Mouse (Mus musculus) heart, embryonic 15.5 days (tissue): ENCODE results near the gene Zic1. TPM values are rescaled to one million over a fixed set of nuclear protein-coding genes. Genes with fewer than 3 reads are reported as not detected.

Experiments
- ATAC-seq: fragments of 200-750 bp; cut with Nextera tagmentation; replicated peaks from 2 replicates; pipeline ENCODE4 v1.8.0; 2017; ENCODE audit warnings: low read depth, moderate TSS enrichment; ENCODE audit not compliant: insufficient number of reproducible peaks, insufficient read depth, low FRiP score
- H3K27ac ChIP-seq: fragments of 300-500 bp; sonication (generic); 2 replicates; pipeline ENCODE4 v1.5.1; 2015; ENCODE audit warnings: mild to moderate bottlenecking, inconsistent platforms
- H3K27me3 ChIP-seq: fragments of 300-500 bp; sonication (generic); 2 replicates; pipeline ENCODE4 v1.6.1; 2015; ENCODE audit warnings: inconsistent platforms
- H3K36me3 ChIP-seq: fragments of 300-500 bp; sonication (generic); 2 replicates; pipeline ENCODE4 v1.6.1; 2015; ENCODE audit warnings: mild to moderate bottlenecking, inconsistent platforms
- H3K4me1 ChIP-seq: fragments of 300-500 bp; sonication (generic); replicated peaks from 2 replicates; pipeline ENCODE4 v1.6.1; 2015; ENCODE audit warnings: inconsistent platforms
- H3K4me2 ChIP-seq: fragments of 300-500 bp; sonication (generic); 2 replicates; pipeline ENCODE4 v1.6.1; 2015; ENCODE audit warnings: inconsistent platforms, mild to moderate bottlenecking, moderate library complexity
- H3K4me3 ChIP-seq: fragments of 300-500 bp; sonication (generic); 2 replicates; pipeline ENCODE4 v1.5.1; 2015; ENCODE audit warnings: mild to moderate bottlenecking, inconsistent platforms
- H3K9ac ChIP-seq: fragments of 300-500 bp; sonication (generic); 2 replicates; pipeline ENCODE4 v1.6.1; 2015; ENCODE audit warnings: mild to moderate bottlenecking, inconsistent platforms
- H3K9me3 ChIP-seq: fragments of 300-500 bp; sonication (generic); replicated peaks from 2 replicates; pipeline ENCODE4 v1.6.1; 2016; ENCODE audit warnings: inconsistent platforms
- WGBS: fragments of 180-500 bp; shearing (Covaris S2); methylation state at CpG from one replicate; pipeline ENCODE4 v1.1.7; 2015; ENCODE audit warnings: mixed read lengths; 5-methylcytosine and 5-hydroxymethylcytosine counted together
- polyA plus RNA-seq: library from polyadenylated mRNA; unstranded; fragments of >200 nt; fragmentation: Nextera tagmentation; extraction: Ambion mirVana; gene quantifications from 2 replicates; pipeline ENCODE4 v1.2.1, GENCODE M21; 2015

Gene Zic1
- polyA plus RNA-seq, 1 experiment from 2014 or later: 0.13 TPM

DNA sequence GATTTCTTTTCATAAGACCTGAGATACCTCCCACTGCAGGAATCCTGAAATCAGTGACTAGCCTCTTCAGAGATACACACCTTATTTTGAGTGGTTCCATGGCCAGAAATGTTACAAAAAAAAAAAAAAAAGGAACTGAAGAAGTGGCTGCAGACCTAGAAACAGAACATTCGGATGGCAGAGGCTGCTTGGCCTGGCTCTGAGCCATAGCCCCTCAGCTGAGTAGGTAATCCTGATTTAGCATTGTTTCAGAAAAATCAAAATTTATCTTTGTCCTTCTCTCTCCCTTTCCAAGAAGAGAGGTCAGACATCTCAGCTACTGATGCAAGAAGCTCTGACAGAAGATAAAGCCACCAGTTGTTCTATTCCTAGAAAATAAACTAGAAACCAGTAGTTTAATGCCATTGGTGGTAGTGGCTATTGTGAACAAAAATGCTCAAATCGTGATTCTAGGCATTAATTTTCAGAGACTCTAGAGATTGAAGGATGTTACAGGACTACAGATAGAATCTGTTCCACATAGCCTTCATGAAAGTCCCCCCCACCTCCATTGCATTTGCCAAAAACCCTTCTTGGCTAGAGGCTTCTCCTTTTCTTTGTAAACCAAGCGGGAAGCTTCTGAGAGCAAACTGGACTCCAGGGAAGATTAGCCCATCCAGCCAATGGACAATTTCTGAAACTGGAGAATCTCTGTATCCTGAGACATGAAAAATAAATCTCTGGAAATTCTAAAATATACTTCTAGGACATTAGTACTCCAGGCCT is 8.4 kb upstream of the Zic1 start:
- ATAC-seq: no peak
- 20% methylated on average over 3 of the region's 3 CpGs for WGBS

DNA sequence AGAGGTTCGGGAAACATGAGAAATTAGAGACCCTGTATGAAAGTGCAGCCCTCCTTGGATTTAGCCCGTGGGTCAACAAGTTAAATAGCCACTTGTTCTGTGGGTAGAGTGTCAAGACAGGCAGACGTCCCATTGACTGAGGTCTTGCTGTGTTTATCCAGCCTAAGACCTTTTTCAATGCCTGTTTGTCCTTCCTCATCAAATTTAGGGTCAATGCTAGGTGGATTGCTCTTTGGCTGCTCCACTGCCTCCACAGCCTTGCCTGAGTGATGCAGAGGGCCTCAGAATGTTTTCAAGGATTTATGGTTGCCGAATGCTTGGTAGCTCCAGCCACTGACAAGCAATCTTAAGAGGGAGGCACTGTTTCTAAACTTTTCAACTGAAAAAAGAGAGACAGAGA is 6.0 kb upstream of the Zic1 start:
- no peaks in the 10 kb centered on the region for H3K36me3 ChIP-seq
- no peaks in the 10 kb centered on the region for H3K4me1 ChIP-seq
- H3K9ac ChIP-seq: no peak overlapping the region
- no peaks in the 10 kb centered on the region for H3K9me3 ChIP-seq
- WGBS: 14% methylated on average over 4 of the region's 4 CpGs
- no peak overlapping the region for H3K4me2 ChIP-seq
- no peak overlapping the region for H3K27ac ChIP-seq
- H3K27me3 ChIP-seq: peaks cover 96% of the 10 kb centered on the region
- no peak for ATAC-seq
- H3K4me3 ChIP-seq: no peak overlapping the region

More for the DNA sequence above, 8.4 kb upstream of the Zic1 start:
- Histone ChIP-seq H3K4me3 (no peak overlapping the region), H3K4me2 (no peak overlapping the region), H3K9me3 (no peaks in the 10 kb centered on the region), H3K9ac (no peak overlapping the region), H3K4me1 (peaks cover 8% of the 10 kb centered on the region), H3K27ac (no peak overlapping the region), H3K27me3 (peaks cover 98% of the 10 kb centered on the region), H3K36me3 (no peaks in the 10 kb centered on the region)

DNA sequence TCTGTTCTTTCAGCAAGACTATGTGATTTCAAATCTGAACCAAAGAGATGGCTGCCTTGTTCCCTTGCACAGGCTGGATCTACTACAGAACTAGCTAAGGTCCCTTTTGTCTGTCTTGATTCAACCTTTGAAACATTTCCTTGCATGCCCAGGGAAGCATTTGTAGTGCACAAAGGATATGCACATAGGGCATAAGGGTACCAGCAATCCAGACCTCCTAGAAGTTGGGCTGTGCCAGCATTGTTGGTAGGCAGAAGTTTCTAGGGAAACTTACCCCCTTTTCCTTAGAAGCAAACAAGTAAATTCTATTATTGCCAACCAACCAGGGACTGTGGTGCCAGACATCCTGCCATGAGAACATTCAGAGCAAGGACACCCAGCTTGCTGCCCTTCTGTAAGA is 5.4 kb upstream of the Zic1 start:
- no peak for ATAC-seq
- H3K9me3 ChIP-seq: no peaks in the 10 kb centered on the region
- H3K4me2 ChIP-seq: no peak overlapping the region
- no peaks in the 10 kb centered on the region for H3K4me1 ChIP-seq
- no peak overlapping the region for H3K4me3 ChIP-seq
- no peak overlapping the region for H3K27ac ChIP-seq
- no peak overlapping the region for H3K9ac ChIP-seq
- H3K27me3 ChIP-seq: peaks cover 95% of the 10 kb centered on the region
- H3K36me3 ChIP-seq: no peaks in the 10 kb centered on the region

DNA sequence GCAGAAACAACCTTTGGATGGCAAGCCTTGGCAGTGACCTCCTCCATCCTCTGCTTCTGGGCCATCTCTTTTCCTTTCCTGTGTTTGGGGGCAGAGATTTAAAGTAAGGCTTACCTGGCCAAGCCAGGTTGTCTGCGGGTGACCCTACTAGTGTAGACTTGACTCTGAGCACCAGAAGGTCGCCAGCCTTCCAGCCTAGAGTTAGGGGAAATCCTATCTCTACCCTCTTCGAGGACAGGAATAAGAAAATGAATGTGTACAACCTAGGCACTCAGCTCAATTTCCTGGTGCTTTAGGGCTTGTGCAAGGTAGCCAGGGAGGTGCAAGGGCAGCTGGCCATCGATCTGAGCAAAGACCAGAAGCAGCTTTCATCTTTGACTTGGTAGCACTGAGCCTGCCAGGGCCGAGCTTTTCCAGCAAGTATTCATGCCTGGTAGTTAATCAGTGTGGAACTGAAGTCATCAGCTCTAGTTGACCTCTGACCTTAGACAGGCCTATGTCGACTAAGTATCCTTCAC is 4.6 kb upstream of the Zic1 start:
- 17% methylated on average over 6 of the region's 6 CpGs for WGBS
- H3K27me3 ChIP-seq: peaks cover 92% of the 10 kb centered on the region

DNA sequence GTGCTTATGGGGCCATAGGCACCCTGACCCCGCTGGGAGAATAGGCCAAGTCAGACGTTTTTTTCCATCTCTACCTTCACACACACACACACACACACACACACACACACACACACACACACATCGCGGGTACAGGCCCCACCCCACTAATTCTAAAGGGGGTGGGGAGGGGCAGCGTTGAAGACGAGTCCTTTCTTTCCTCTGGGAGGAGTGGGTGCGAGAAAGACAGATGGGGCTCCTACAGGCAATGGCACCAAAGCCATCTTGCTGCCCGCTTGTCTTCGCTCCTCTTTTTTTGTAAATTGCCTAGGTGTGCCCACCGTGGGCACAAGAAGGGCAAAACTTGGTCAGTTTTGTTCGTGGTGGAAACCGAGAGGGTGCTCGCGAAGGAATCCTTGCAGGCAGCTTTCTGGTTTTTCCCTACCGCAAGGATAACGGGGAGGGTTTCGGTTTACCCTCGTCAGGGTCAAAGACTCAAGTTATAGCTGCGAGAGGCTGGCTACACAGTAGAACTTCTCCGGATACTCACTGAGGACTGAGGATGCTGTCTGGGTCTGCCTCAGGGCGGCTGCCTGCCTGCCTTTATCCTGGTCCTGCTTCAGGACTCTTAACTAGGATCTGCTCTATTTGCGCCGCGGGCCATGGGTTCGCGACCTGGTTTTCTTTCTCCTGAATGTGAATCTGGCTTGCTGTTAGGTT is 3.8 kb upstream of the Zic1 start:
- Histone ChIP-seq H3K4me3 (no peak overlapping the region), H3K4me1 (peaks cover 12% of the 10 kb centered on the region), H3K4me2 (no peak overlapping the region), H3K9ac (no peak overlapping the region), H3K36me3 (no peaks in the 10 kb centered on the region), H3K27me3 (peaks cover 92% of the 10 kb centered on the region), H3K27ac (no peak overlapping the region), H3K9me3 (no peaks in the 10 kb centered on the region)
- ATAC-seq: no peak
- WGBS: 6% methylated on average over 25 of the region's 26 CpGs

More for the DNA sequence above, 4.6 kb upstream of the Zic1 start:
- Histone ChIP-seq H3K4me1 (peaks cover 4% of the 10 kb centered on the region), H3K9me3 (no peaks in the 10 kb centered on the region), H3K36me3 (no peaks in the 10 kb centered on the region), H3K27ac (no peak overlapping the region), H3K4me2 (no peak overlapping the region), H3K9ac (no peak overlapping the region), H3K4me3 (no peak overlapping the region)
- ATAC-seq: no peak

DNA sequence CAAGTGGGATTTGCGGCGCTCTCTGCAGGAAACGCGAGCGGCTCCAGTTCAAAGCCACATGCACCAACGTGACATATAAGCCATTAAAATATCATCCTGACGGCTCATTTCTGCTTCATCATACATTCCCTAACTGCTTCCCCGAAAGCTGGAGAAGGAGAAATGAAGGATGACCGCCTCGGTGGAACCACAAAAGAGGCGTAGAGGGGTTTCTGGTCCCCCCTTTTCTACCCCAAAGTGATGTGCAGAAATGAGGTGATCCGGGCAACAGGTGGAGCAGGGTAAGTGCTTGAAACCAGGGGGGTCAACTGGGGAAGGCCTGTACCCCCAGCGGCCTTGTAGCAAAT is 3.3 kb upstream of the Zic1 start:
- peaks cover 17% of the 10 kb centered on the region for H3K4me1 ChIP-seq

DNA sequence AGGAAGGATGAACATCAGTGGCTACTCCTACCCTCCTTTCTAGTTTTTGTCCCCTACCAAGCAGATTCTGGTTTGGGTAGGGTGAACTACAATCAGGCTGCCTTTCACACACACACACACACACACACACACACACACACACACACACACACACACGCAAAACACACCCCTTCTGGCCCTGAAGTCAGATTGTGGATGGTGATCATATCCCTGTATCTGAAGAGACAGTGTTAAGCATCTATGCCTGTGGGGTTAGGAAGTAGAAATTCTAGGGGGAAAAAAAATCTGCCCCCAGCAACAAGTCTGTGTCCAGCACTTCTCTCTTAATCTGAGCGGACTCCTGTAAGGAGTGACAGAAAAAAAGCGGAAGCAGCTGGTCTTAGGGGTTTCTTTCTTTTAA is 2.5 kb upstream of the Zic1 start:
- H3K4me1 ChIP-seq: peaks cover 17% of the 10 kb centered on the region
- no peak overlapping the region for H3K4me2 ChIP-seq
- peaks cover 95% of the 10 kb centered on the region for H3K27me3 ChIP-seq
- WGBS: 5% methylated on average over 3 of the region's 3 CpGs
- H3K4me3 ChIP-seq: no peak overlapping the region
- no peaks in the 10 kb centered on the region for H3K9me3 ChIP-seq
- no peak overlapping the region for H3K27ac ChIP-seq
- H3K9ac ChIP-seq: no peak overlapping the region
- ATAC-seq: no peak
- no peaks in the 10 kb centered on the region for H3K36me3 ChIP-seq

More for the DNA sequence above, 3.3 kb upstream of the Zic1 start:
- Histone ChIP-seq H3K9ac (no peak overlapping the region), H3K4me2 (no peak overlapping the region), H3K36me3 (no peaks in the 10 kb centered on the region), H3K27ac (no peak overlapping the region), H3K4me3 (no peak overlapping the region), H3K27me3 (peaks cover 92% of the 10 kb centered on the region), H3K9me3 (no peaks in the 10 kb centered on the region)
- WGBS: 7% methylated on average over 13 of the region's 13 CpGs
- ATAC-seq: no peak

DNA sequence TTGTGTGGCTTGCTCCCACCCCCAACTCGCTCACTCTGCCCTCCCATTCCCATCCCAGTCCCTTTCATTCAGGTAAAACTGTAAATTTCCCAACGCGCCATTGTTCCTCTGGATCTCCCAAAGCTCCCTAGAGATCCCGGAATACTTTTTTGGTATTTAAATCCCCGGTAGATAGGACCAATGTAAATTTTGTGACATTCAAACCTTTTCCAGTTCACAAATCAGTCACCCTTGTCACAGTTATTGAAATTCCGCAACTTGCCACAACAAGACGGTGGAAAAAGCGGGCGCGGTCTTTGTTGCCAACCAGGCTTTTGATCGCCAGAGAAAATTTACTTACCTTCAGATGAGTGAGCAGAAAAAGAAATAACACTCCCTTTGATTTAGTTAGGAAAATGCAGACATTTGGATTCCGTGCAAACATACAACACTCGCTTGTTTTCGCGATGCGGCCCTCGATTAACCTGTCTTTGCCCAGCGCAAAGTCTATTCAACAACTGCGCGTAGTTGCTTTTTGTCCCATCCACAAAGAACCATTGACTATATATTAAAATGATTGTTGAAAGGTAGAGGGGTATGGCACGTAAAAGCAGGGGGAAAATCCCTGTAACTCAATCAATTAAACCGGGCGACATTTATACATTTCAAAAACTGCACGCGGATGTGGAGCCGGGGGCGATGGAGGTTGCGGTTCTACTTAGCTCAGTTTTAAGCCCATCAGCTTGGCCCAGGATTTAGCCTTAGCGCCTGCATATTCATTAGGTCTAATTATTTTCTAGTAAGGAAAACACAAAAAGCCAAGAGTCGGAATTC is 1.6 kb upstream of the Zic1 start:
- peaks cover 20% of the 10 kb centered on the region for H3K4me1 ChIP-seq
- 4% methylated on average over 30 of the region's 30 CpGs for WGBS
- ATAC-seq: no peak
- peaks cover 95% of the 10 kb centered on the region for H3K27me3 ChIP-seq
- no peak overlapping the region for H3K27ac ChIP-seq
- H3K36me3 ChIP-seq: no peaks in the 10 kb centered on the region
- no peak overlapping the region for H3K4me3 ChIP-seq
- H3K9ac ChIP-seq: no peak overlapping the region
- no peak overlapping the region for H3K4me2 ChIP-seq
- no peaks in the 10 kb centered on the region for H3K9me3 ChIP-seq

DNA sequence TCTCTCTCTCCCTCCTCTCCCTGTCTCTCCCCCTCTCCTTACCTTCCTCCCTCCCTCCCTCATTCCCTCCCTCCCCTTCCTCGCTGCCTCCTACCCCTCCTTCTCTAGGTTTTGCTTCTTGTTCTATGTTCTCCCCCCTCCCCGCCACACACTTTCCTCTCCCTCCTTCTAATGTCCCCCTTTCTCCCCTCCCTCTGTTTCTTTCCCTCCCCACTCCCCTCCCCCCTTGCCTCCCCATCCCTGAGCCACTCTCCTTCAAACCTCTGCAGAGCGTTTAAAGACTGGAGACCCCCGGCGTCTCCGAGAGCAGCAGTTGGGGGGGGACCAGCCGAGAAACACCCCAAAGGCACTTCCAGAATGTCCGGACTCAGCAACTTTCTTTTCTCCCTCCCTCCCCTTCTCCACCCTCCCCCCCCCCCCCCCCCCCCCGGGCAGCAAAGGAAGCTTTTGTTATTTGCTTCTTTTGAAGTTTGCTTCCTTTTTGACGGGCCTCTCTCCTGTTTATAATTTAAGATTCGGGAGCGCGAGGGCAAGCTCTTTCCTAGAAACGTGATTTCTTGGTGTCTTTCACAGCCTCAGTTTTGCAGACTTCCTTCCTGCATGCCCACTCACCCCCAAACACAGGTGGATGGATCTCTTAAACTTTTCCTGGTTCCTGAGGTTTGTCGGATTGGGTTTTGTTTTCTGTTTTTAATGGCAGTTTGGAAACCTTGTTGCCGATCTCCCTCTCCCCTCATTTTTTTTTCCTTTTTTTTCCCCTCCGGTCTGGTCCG is 802 bp upstream of the Zic1 start:
- Histone ChIP-seq H3K9me3 (no peaks in the 10 kb centered on the region), H3K4me1 (peaks cover 26% of the 10 kb centered on the region), H3K9ac (no peak overlapping the region), H3K4me3 (no peak overlapping the region), H3K27ac (no peak overlapping the region), H3K27me3 (peaks cover 95% of the 10 kb centered on the region), H3K36me3 (no peaks in the 10 kb centered on the region), H3K4me2 (no peak overlapping the region)
- under 1% methylated on average over 17 of the region's 18 CpGs for WGBS
- ATAC-seq: no peak

DNA sequence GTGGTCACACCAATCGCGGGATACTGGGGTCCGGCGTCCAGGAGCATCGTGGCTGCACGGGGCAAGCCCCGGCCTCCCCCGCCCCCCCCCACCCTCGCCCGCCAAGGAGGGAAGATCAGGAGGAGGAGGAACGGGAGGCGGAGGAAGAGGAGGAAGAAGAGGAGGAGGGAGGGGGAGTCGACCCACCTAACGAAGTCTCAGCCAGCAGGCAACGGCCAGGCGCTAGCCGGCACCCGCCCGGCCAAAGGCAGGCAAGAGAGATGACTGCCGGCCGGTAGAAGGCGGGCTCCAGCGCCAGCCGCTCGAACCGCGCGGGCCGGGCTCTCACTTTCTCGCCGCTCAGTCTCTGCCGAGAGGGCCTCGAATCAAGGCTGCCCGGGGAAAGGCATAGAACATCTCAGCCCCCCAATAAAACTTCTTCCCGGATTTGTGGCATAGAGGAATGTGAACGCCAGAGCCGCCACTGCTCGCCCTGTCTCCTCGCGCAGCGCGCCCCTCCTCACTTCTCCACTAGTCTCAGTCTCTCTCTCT is 574 bp downstream of the Zic1 start:
- Histone ChIP-seq H3K9me3 (no peaks in the 10 kb centered on the region), H3K36me3 (no peaks in the 10 kb centered on the region), H3K4me3 (peak overlapping the region; percentile 41), H3K27ac (no peak overlapping the region), H3K4me2 (peak overlapping the region; percentile 56), H3K27me3 (peaks cover 95% of the 10 kb centered on the region), H3K9ac (no peak overlapping the region), H3K4me1 (peaks cover 26% of the 10 kb centered on the region)
- 1% methylated on average over 37 of the region's 42 CpGs for WGBS
- 0 out of 2 replicates have a peak, but pooled peaks have one; percentile 7 for ATAC-seq
